Comparison of ENCODE assay signal across 24 mouse cellular contexts in genomic region chr14:15977366-15977765, GRCm38 (mm10).
DNase-seq lines count a peak whose midpoint lies in the region; ATAC-seq lines count a peak whose summit lies in the region.
"Had no signal": no experiment of that assay in that cellular context is flagged by ENCODE, and none has a peak within 500 bp of the region (broad histone marks: within the 10 kb centered on the region; RNA-seq: fewer than 3 reads in every experiment).

No protein-coding gene starts in this region.

- H3K4me1 ChIP-seq in heart, embryonic 12.5 days (replicated peaks) = no peaks in the 10 kb centered on the region
- no peaks in the 10 kb centered on the region for H3K4me1 ChIP-seq in forebrain, embryonic 15.5 days
- H3K4me1 ChIP-seq: embryonic facial prominence, embryonic 13.5 days; embryonic facial prominence, embryonic 15.5 days had no signal

- no peaks in the 10 kb centered on the region for H3K36me3 ChIP-seq in heart, embryonic 12.5 days
- no peaks in the 10 kb centered on the region for H3K36me3 ChIP-seq in forebrain, embryonic 15.5 days
- H3K36me3 ChIP-seq: embryonic facial prominence, embryonic 13.5 days; embryonic facial prominence, embryonic 15.5 days; forebrain, embryonic 10.5 days; forebrain, embryonic 12.5 days; G1E had no signal

- no peak overlapping the region for H3K4me2 ChIP-seq in heart, embryonic 12.5 days
- no peak overlapping the region for H3K4me2 ChIP-seq in forebrain, embryonic 15.5 days (replicated peaks)
- H3K4me2 ChIP-seq: embryonic facial prominence, embryonic 13.5 days; embryonic facial prominence, embryonic 15.5 days; forebrain, embryonic 12.5 days had no signal

- DNase-seq in ES-CJ7 (ENCODE audit: low read depth, low spot score) (peak; percentile 51), R1 (ENCODE audit: low read depth, low spot score) (peak; percentile 66)
- no peak for DNase-seq in frontal cortex, adult 2 months (ENCODE audit: extremely low spot score in 1 of 2, low spot score in 1 of 2)
- DNase-seq: adrenal gland, adult 8-10 months; adrenal gland, postnatal 14 days; adrenal gland, postnatal 36 days; cerebellum, adult 11-12 months; cerebellum, adult 2 months; cerebellum, adult 9-10 months; cerebellum, postnatal 14 days; cerebellum, postnatal 36 days; embryo, embryonic 11 days; forebrain, postnatal 0 days had no signal

- WGBS in heart, embryonic 12.5 days = 84% methylated on average over 1 of the region's 1 CpGs
- WGBS in forebrain, embryonic 15.5 days = 98% methylated on average over 1 of the region's 1 CpGs

- ATAC-seq in heart, embryonic 12.5 days (ENCODE audit: insufficient number of reproducible peaks, low FRiP score) = no peak
- no peak for ATAC-seq in forebrain, embryonic 15.5 days (replicated peaks)
- ATAC-seq: activated CD4-positive, CD25-positive, alpha-beta regulatory T cell, adult 4 months; forebrain, embryonic 14.5 days; forebrain, postnatal 0 days; Patski had no signal

- H3K4me3 ChIP-seq in heart, embryonic 12.5 days = no peak overlapping the region
- no peak overlapping the region for H3K4me3 ChIP-seq in forebrain, embryonic 15.5 days
- H3K4me3 ChIP-seq: embryonic facial prominence, embryonic 13.5 days; embryonic facial prominence, embryonic 15.5 days; erythroblast, embryonic 14.5 days; forebrain, embryonic 10.5 days; forebrain, embryonic 12.5 days had no signal

- no peak overlapping the region for H3K9ac ChIP-seq in heart, embryonic 12.5 days
- H3K9ac ChIP-seq in forebrain, embryonic 15.5 days (replicated peaks) = no peak overlapping the region
- H3K9ac ChIP-seq: embryonic facial prominence, embryonic 13.5 days; embryonic facial prominence, embryonic 15.5 days; forebrain, embryonic 12.5 days; forebrain, postnatal 0 days had no signal

- H3K27me3 ChIP-seq in heart, embryonic 12.5 days (replicated peaks) = no peaks in the 10 kb centered on the region
- H3K27me3 ChIP-seq in forebrain, embryonic 15.5 days = no peaks in the 10 kb centered on the region
- H3K27me3 ChIP-seq: embryonic facial prominence, embryonic 13.5 days; embryonic facial prominence, embryonic 15.5 days; forebrain, embryonic 12.5 days; Patski had no signal

- no peak overlapping the region for H3K27ac ChIP-seq in heart, embryonic 12.5 days (ENCODE audit: poor library complexity, severe bottlenecking)
- no peak overlapping the region for H3K27ac ChIP-seq in forebrain, embryonic 15.5 days (replicated peaks)
- H3K27ac ChIP-seq: embryonic facial prominence, embryonic 13.5 days; embryonic facial prominence, embryonic 15.5 days; forebrain, embryonic 10.5 days; forebrain, embryonic 12.5 days had no signal

- H3K9me3 ChIP-seq in heart, embryonic 12.5 days (replicated peaks) = no peaks in the 10 kb centered on the region
- H3K9me3 ChIP-seq in forebrain, embryonic 15.5 days = no peaks in the 10 kb centered on the region
- H3K9me3 ChIP-seq: embryonic facial prominence, embryonic 13.5 days; embryonic facial prominence, embryonic 15.5 days; forebrain, embryonic 10.5 days; forebrain, embryonic 12.5 days; G1E had no signal

Comparison
In these comparisons a context has a peak if more than half of its experiments do, and no peak if none do; other contexts are left out.
1. DNase-seq: peak in ES-CJ7 (single experiment) and R1 (single experiment); none in frontal cortex, adult 2 months (0 of 2).